Mouse (Mus musculus): ENCODE measurements around the gene Zfp575. TPM values are rescaled to one million over a fixed set of nuclear protein-coding genes. Genes with fewer than 3 reads are reported as not detected.
A peak's percentile ranks its signal among the peaks of the same experiment; 100 is the strongest.

Zfp575 gene
- polyA plus RNA-seq, 2 experiments, result 0.04 to 0.09 TPM

GRCm38 (mm10) chr7:24617763-24618162, 30.3 kb upstream of the Zfp575 start:
- DNase-seq (ENCODE audit: low read depth in 3 of 3, low spot score in 3 of 3) (no peak), ATAC-seq (ENCODE audit: insufficient read depth) (no peak)
- 16% methylated on average over 8 of the region's 8 CpGs for WGBS (ENCODE audit: insufficient replicate concordance)
- Histone ChIP-seq H3K4me1 (replicated peaks; ENCODE audit: control insufficient read depth in 2 of 2, insufficient read depth in 2 of 2, low read length in 1 of 2) (no peaks in the 10 kb centered on the region), H3K27ac (no peak overlapping the region), H3K4me3 (ENCODE audit: insufficient read depth in 1 of 2, low read depth in 2 of 2, low read length in 2 of 2) (no peak overlapping the region), H3K27me3 (ENCODE audit: control insufficient read depth, insufficient read depth, low read length) (peaks cover 6% of the 10 kb centered on the region), H3K4me2 (ENCODE audit: low read depth) (no peak overlapping the region), H3K9me3 (ENCODE audit: control insufficient read depth, low read length) (no peaks in the 10 kb centered on the region; the same call in 1 of the 2 replicates), H3K36me3 (replicated peaks; ENCODE audit: control insufficient read depth, insufficient read depth, low read depth) (no peaks in the 10 kb centered on the region), H3K9ac (replicated peaks) (no peak overlapping the region)
- TF ChIP-seq EP300 (IDR thresholded peaks at IDR 0.05; ENCODE audit: low read depth) (no peak), CTCF (IDR thresholded peaks at IDR 0.05; ENCODE audit: low read depth) (no peak)

DNA sequence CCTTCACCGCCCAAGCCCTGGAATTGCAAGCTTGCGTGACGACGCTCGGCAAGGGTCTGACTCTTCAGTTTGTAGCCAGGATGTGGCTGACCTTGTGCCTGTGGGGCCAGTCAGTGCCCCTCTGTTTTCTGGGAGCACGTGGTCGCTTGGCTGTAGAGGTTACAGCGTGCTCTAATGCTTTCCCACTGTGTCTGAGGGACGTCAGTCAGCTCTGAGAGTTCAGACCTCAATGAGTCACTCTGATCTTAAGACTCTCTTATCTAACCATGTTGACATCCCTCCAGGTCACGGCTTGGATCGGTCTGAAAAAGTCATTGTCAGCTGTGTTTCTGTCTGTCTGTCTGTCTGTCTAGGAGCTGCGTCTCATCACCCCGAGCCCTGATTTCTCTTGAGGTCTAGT, 27.4 kb upstream of the Zfp575 start:
- TF ChIP-seq CTCF (IDR thresholded peaks at IDR 0.05; ENCODE audit: low read depth) (no peak), EP300 (IDR thresholded peaks at IDR 0.05; ENCODE audit: low read depth) (no peak)
- no peak for ATAC-seq (ENCODE audit: insufficient read depth)

DNA sequence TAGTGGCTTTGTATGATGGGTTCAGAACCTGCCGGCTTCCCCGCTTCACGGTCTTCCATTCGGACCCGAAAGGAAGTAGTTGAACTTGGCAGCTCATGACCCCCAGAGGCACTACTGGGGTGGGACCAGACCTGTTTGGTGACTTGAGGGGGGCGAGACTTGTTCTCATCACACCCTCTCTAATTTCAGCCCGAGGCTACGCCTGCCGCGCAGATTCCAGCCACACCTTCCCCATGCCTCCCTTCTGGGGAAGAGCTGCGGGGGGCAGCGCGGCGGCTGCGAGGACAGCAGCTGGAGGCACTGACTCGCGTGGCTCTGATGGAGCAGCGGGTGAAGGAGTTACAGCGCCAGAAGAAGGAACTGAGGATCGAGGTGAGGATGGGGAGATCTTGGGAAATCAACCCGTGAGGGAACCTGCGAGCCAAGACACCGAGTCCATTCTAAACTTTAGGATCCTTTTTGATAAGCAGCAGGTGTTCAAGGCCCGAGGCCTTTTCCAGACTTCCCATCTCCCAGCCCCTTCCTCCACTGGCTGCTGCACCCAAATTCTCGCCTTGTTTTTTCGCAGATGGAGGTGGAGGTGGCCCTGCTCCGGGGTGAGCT, 25.0 kb upstream of the Zfp575 start:
- Histone ChIP-seq H3K27ac (no peak overlapping the region), H3K4me2 (ENCODE audit: low read depth) (peak overlapping the region; percentile 90), H3K36me3 (replicated peaks; ENCODE audit: control insufficient read depth, insufficient read depth, low read depth) (no peaks in the 10 kb centered on the region), H3K4me3 (ENCODE audit: insufficient read depth in 1 of 2, low read depth in 2 of 2, low read length in 2 of 2) (0 out of 4 replicates have a peak overlapping the region, but pooled peaks of 1 of the 2 experiments have one; percentile 12), H3K9ac (replicated peaks) (no peak overlapping the region), H3K4me1 (replicated peaks; ENCODE audit: control insufficient read depth in 2 of 2, insufficient read depth in 2 of 2, low read length in 1 of 2) (peaks cover 3 to 6% of the 10 kb centered on the region in 2 experiments; a peak in 3 of 4 replicates), H3K27me3 (ENCODE audit: control insufficient read depth, insufficient read depth, low read length) (peaks cover 17% of the 10 kb centered on the region), H3K9me3 (ENCODE audit: control insufficient read depth, low read length) (no peaks in the 10 kb centered on the region)
- ATAC-seq (ENCODE audit: insufficient read depth) (no peak), DNase-seq (ENCODE audit: low read depth in 3 of 3, low spot score in 3 of 3) (no peak)
- WGBS (ENCODE audit: insufficient replicate concordance), result 7% methylated on average over 27 of the region's 27 CpGs
- no peak for TF ChIP-seq EP300 (IDR thresholded peaks at IDR 0.05; ENCODE audit: low read depth)
- no peak for TF ChIP-seq CTCF (IDR thresholded peaks at IDR 0.05; ENCODE audit: low read depth)

More for the DNA sequence above, 27.4 kb upstream of the Zfp575 start:
- Histone ChIP-seq H3K36me3 (replicated peaks; ENCODE audit: control insufficient read depth, insufficient read depth, low read depth) (no peaks in the 10 kb centered on the region), H3K9ac (replicated peaks) (no peak overlapping the region), H3K27ac (no peak overlapping the region), H3K4me3 (ENCODE audit: insufficient read depth in 1 of 2, low read depth in 2 of 2, low read length in 2 of 2) (no peak overlapping the region), H3K9me3 (ENCODE audit: control insufficient read depth, low read length) (no peaks in the 10 kb centered on the region), H3K4me2 (ENCODE audit: low read depth) (no peak overlapping the region), H3K27me3 (ENCODE audit: control insufficient read depth, insufficient read depth, low read length) (peaks cover 17% of the 10 kb centered on the region), H3K4me1 (replicated peaks; ENCODE audit: control insufficient read depth in 2 of 2, insufficient read depth in 2 of 2, low read length in 1 of 2) (peaks cover 3 to 6% of the 10 kb centered on the region in 2 experiments; a peak in 3 of 4 replicates)
- DNase-seq (ENCODE audit: low read depth in 3 of 3, low spot score in 3 of 3), result no peak
- 49% methylated on average over 13 of the region's 13 CpGs for WGBS (ENCODE audit: insufficient replicate concordance)

DNA sequence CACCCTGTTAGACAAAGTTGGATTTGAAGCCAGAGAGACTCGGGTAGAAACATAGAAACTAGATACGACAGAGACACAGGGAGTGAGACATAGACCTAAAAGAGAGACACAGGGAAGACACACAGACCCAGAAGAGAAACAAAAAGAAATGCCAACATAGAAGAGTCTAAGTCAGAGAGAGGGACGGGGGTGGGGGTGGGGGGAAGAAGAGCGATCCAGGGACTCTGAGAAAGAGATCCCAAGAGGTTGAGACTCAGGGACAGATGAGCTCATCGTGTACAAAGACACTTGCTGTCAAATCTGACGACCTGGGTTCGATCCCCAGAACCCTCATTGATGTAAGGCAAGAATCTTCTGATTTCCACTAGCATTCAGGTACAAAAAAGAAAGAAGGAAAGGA, 24.3 kb upstream of the Zfp575 start:
- ATAC-seq (ENCODE audit: insufficient read depth), result no peak
- TF ChIP-seq CTCF (IDR thresholded peaks at IDR 0.05; ENCODE audit: low read depth), result no peak
- TF ChIP-seq EP300 (IDR thresholded peaks at IDR 0.05; ENCODE audit: low read depth), result no peak

DNA sequence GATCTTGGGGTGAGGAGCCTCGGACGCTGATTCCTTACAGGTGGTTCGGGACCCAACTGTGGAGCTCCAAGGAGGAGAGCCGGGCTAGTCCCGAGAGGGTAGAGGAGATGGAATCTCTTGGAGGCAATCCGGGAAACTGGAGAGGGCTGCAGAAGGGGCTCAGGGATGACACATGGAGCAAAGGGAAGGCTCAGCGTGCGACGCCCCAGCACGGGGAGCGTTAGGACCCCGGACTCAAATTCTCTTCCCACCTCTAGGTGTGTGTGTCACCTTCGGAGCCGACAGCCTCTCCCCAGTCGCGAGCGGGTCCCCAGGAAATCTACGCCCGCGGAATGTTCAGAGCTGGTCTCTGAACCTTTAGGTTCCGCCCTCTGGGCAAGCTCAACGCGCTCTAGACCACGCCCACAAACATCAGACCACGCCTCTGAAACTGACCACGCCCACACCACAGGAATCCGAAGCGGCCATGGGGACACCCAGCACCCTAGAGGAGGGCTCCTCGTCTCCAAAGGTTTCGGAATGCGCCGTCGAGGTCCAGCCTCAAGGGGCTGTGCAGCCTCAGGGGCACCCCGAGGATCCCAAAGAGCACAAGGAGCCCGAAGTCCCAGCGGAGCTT, 23.5 kb upstream of the Zfp575 start:
- H3K9ac ChIP-seq (replicated peaks), result peak overlapping the region; percentile 58
- WGBS (ENCODE audit: insufficient replicate concordance), result under 1% methylated on average over 36 of the region's 36 CpGs
- no peak for TF ChIP-seq CTCF (IDR thresholded peaks at IDR 0.05; ENCODE audit: low read depth)
- TF ChIP-seq EP300 (IDR thresholded peaks at IDR 0.05; ENCODE audit: low read depth), result no peak
- peak overlapping the region; percentile 90 for H3K4me2 ChIP-seq (ENCODE audit: low read depth)
- DNase-seq (ENCODE audit: low read depth in 3 of 3, low spot score in 3 of 3) (peak; percentile 78 to 89 (median 81)), ATAC-seq (ENCODE audit: insufficient read depth) (peak; percentile 81)
- peaks cover 3 to 6% of the 10 kb centered on the region in 2 experiments; a peak in 3 of 4 replicates for H3K4me1 ChIP-seq (replicated peaks; ENCODE audit: control insufficient read depth in 2 of 2, insufficient read depth in 2 of 2, low read length in 1 of 2)
- peak overlapping the region; percentile 57 to 65 for H3K4me3 ChIP-seq (ENCODE audit: insufficient read depth in 1 of 2, low read depth in 2 of 2, low read length in 2 of 2)
- H3K27me3 ChIP-seq (ENCODE audit: control insufficient read depth, insufficient read depth, low read length), result peaks cover 17% of the 10 kb centered on the region
- H3K36me3 ChIP-seq (replicated peaks; ENCODE audit: control insufficient read depth, insufficient read depth, low read depth), result no peaks in the 10 kb centered on the region
- H3K9me3 ChIP-seq (ENCODE audit: control insufficient read depth, low read length), result no peaks in the 10 kb centered on the region
- H3K27ac ChIP-seq, result no peak overlapping the region

More for the DNA sequence above, 24.3 kb upstream of the Zfp575 start:
- Histone ChIP-seq H3K9me3 (ENCODE audit: control insufficient read depth, low read length) (no peaks in the 10 kb centered on the region), H3K4me2 (ENCODE audit: low read depth) (peak overlapping the region; percentile 90), H3K4me3 (ENCODE audit: insufficient read depth in 1 of 2, low read depth in 2 of 2, low read length in 2 of 2) (peak overlapping the region; percentile 57 to 65), H3K27ac (no peak overlapping the region), H3K9ac (replicated peaks) (peak overlapping the region; percentile 53), H3K36me3 (replicated peaks; ENCODE audit: control insufficient read depth, insufficient read depth, low read depth) (no peaks in the 10 kb centered on the region), H3K4me1 (replicated peaks; ENCODE audit: control insufficient read depth in 2 of 2, insufficient read depth in 2 of 2, low read length in 1 of 2) (peaks cover 3 to 6% of the 10 kb centered on the region in 2 experiments; a peak in 3 of 4 replicates), H3K27me3 (ENCODE audit: control insufficient read depth, insufficient read depth, low read length) (peaks cover 17% of the 10 kb centered on the region)
- 10% methylated on average over 7 of the region's 7 CpGs for WGBS (ENCODE audit: insufficient replicate concordance)
- DNase-seq (ENCODE audit: low read depth in 3 of 3, low spot score in 3 of 3), result no peak

Data from liver, embryonic 14.5 days (tissue).